Mouse (Mus musculus) G1E-ER4 (cell line): ENCODE data around the gene Actr1a. TPM values are rescaled to one million over a fixed set of nuclear protein-coding genes. Genes with fewer than 3 reads are reported as not detected.

Source experiments
- GATA1 ChIP-seq: IDR thresholded peaks from one replicate; pipeline ENCODE4 v1.8.0; 2012; ENCODE audit warnings: low read length, inconsistent platforms
- polyA plus RNA-seq: library from polyadenylated mRNA; stranded (reverse); fragments of >175 nt; gene quantifications from 2 replicates; pipeline ENCODE4 v1.2.3, GENCODE M21; 2012

Actr1a gene
- polyA plus RNA-seq, 1 experiment = 28.6 TPM

DNA sequence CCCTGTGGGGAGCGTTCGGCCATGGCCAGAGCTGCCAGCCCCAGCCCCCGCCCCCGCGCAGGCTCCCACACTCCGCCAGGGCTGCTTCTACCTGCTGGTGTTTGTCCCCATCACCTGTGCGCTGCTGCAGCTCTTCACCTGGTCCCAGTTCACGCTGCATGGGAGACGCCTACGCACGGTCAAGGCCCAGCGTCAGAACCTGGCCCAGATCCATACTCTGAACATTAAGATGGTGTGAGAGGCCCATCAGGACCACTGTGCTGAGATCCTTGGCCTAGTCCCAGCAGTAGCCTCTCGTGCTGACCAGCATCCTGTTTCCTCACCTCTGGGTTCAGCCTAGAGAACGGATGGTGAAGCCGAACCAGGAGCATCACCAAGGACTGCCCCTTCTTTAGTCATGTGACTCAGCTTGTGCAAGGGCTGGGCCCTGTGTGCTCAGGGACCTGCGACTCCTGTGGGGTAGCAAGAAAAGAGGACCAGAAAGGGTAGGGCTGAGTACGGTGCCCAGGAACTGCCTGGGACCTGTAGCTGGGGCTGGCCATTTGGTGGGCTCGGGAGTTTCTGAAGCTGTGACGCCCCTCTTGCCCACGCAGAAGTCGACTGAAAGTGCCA lies 21.0 kb downstream of the Actr1a start:
- no peak for TF ChIP-seq GATA1

GRCm38 (mm10) chr19:46369204-46369603 lies 26.3 kb downstream of the Actr1a start:
- TF ChIP-seq GATA1 = no peak

DNA sequence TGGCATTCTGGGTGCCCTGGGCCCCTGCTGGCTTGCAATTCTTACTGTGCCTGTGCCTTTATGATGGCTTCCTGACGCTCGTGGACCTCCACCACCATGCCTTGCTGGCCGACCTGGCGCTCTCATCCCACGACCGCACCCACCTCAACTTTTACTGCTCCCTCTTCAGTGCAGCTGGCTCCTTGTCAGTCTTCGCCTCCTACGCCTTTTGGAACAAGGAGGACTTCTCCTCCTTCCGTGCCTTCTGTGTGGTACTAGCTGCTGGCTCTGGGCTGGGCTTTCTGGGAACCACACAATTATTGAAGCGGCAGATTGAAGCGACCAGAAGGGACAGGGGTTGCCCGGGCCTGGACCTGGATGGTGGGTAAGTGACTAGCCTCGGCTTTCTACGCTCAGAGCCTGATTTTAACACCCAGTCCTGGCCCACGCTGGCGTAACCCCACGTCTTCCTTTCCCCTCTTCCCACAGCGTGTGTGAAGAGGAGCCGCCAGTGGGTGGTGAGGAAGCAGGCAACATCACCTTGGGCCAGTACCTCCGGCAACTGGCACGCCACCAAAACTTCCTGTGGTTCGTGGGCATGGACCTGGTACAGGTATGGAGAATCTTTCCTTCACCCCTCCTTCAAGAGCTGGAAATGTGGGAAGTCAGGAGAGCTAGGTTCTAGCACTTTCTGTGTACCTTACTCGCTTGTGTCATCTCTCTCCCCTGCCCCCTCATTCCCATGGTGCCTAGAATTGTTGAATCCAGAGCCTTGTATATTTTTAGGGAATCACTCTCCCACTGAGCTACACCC lies 27.6 kb downstream of the Actr1a start:
- no peak for TF ChIP-seq GATA1

GRCm38 (mm10) chr19:46363294-46364009 lies 32.1 kb downstream of the Actr1a start:
- TF ChIP-seq GATA1 = no peak

GRCm38 (mm10) chr19:46362104-46362503 lies 33.4 kb downstream of the Actr1a start:
- no peak for TF ChIP-seq GATA1

- TF ChIP-seq GATA1 = no peak
Observed at GRCm38 (mm10) chr19:46358381-46358780, 37.2 kb downstream of the Actr1a start.

DNA sequence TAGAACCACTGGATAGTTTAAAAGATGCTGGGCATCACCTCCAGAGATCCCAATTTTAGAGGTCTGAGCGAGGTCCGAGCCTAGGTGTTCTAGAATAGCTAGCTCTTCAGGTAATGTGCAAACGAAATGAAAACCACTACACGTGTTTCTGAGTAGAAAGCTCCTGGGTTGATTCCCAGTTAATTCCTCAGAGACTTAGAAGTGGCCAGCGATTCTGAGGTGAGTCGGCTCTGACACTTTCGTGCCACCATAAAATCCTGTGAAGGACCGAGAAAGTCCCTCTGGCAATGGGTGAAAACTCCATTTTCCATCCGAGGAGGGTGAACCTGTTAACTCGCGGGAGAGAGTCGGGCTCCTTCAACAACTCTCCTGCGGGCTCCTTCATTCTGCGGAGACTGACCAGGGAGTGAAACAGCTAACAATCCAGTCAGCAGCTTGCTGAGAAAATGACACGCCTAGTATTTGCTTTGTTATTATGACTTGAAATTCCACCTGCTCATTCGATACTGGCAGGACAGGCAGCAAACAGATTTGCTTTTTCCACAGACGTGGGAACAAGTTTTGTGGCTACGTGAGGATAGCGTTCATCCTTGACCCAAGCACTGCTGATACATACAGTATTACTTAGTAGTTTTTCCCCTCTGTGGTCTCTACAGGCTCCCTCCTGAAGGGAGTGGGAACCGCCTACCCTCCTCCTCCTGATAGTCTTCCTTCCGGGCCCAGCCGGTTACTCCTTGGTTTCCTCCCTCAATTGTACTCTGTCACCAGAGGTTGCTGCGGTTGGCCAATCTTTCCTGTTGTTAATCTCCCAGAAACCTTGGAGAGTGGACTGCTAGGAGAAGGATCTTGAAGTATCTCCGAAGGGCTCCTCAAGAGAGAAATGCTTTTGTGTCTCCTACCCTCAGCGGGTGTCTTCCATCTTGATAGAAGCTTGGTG lies 37.9 kb downstream of the Actr1a start:
- no peak for TF ChIP-seq GATA1

DNA sequence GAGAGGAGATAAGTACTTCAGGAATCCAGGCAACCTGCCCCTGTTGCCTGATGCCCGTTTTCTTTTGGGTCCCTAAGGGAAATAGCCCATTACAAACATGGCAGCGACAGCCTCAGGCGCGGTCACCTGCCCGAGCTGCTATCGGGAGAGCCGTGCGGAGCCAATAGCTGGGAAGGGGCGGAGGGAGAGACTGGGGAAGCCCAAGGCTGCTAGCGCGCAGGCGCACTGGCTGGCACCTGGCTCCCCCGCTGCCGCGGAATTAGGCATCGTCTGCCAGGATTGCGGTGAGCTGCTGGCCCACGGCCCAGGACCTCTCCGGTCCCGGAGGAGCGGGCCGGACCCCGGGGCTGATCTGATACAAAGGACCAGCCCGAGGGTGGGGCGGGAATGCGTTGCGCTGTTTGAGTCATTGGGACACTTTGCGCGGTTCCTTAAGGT lies 38.8 kb downstream of the Actr1a start:
- TF ChIP-seq GATA1 = no peak

- no peak for TF ChIP-seq GATA1
Observed at GRCm38 (mm10) chr19:46350168-46350932, 45.2 kb downstream of the Actr1a start, which contains the start of gene 2310034G01Rik. Gene 2310034G01Rik (minus strand): TSS chr19:46350302.

DNA sequence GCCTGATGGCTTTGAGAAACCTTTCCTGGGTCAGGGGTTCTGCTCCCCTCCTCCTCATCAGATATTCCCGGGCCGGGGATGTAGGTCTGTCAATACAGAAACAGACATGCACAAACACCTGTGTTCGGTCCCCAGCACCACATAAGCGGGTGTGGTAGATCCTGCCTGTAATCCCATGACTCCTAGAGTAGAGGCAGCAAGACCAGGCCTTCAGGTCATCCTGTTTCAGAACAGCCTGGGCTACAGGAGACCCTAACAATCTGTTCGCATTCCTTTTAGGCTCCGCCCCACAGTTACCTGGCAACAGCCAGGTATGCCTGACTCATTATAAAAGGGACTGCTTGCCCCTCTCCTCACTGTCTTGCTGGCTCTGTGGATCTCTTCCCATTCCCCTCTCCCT lies 46.0 kb downstream of the Actr1a start:
- no peak for TF ChIP-seq GATA1

GRCm38 (mm10) chr19:46348761-46349458 lies 46.6 kb downstream of the Actr1a start:
- TF ChIP-seq GATA1 = no peak

- no peak for TF ChIP-seq GATA1
Observed at GRCm38 (mm10) chr19:46347936-46348668, 47.4 kb downstream of the Actr1a start.

- no peak for TF ChIP-seq GATA1
Observed at GRCm38 (mm10) chr19:46347146-46347545, 48.4 kb downstream of the Actr1a start.
